Mouse (Mus musculus) liver, postnatal 0 days (tissue): ENCODE data around the gene Pld1. TPM values are rescaled to one million over a fixed set of nuclear protein-coding genes. Genes with fewer than 3 reads are reported as not detected.

Source experiments
- ATAC-seq: fragments of 200-750 bp; cut with Nextera tagmentation; 2 replicates; pipeline ENCODE4 v1.8.0; 2017; ENCODE audit warnings: mild to moderate bottlenecking, moderate library complexity
- DNase-seq: peaks from one replicate; pipeline ENCODE4 v3.0.0-alpha.2; 2016
- H3K27ac ChIP-seq: fragments of 300-500 bp; sonication (generic); 2 replicates; pipeline ENCODE4 v1.5.1; 2014; ENCODE audit warnings: antibody characterized with exemption, moderate library complexity, mild to moderate bottlenecking, low read depth
- H3K27me3 ChIP-seq: fragments of 300-500 bp; sonication (generic); 2 replicates; pipeline ENCODE4 v1.6.1; 2014; ENCODE audit warnings: low read length, control low read depth, mixed read lengths; ENCODE audit not compliant: insufficient read depth
- H3K36me3 ChIP-seq: fragments of 300-500 bp; sonication (generic); replicated peaks from 2 replicates; pipeline ENCODE4 v1.6.1; 2014; ENCODE audit warnings: mild to moderate bottlenecking, control low read depth, low read length, moderate library complexity, mixed read lengths; ENCODE audit not compliant: insufficient read depth
- H3K4me1 ChIP-seq: fragments of 300-500 bp; sonication (generic); 2 replicates; pipeline ENCODE4 v1.6.1; 2014; ENCODE audit warnings: antibody characterized with exemption, mild to moderate bottlenecking, control low read depth; ENCODE audit not compliant: insufficient read depth
- H3K4me2 ChIP-seq: fragments of 300-500 bp; sonication (generic); 2 replicates; pipeline ENCODE4 v1.6.1; 2014; ENCODE audit warnings: low read depth, mild to moderate bottlenecking, low read length, moderate library complexity, mixed read lengths
- H3K4me3 ChIP-seq: fragments of 300-500 bp; sonication (generic); 2 replicates; pipeline ENCODE4 v1.5.1; 2014; ENCODE audit warnings: low read depth, low read length
- H3K9ac ChIP-seq: fragments of 300-500 bp; sonication (generic); replicated peaks from 2 replicates; pipeline ENCODE4 v1.6.1; 2014; ENCODE audit warnings: mild to moderate bottlenecking, moderate library complexity
- H3K9me3 ChIP-seq: fragments of 300-500 bp; sonication (generic); 2 replicates; pipeline ENCODE4 v1.6.1; 2016; ENCODE audit warnings: mild to moderate bottlenecking, control low read depth, low read length, mixed read lengths
- CTCF ChIP-seq: sonication (generic); IDR thresholded peaks from 2 replicates; pipeline ENCODE4 v1.5.1; 2016; ENCODE audit warnings: antibody characterized with exemption, low read depth
- EP300 ChIP-seq: IDR thresholded peaks from 2 replicates; pipeline ENCODE4 v1.6.1; 2016; ENCODE audit warnings: antibody characterized with exemption, low read depth, mild to moderate bottlenecking
- WGBS: fragments of 180-500 bp; shearing (Covaris S2); extraction: QIAGEN DNeasy Blood & Tissue Kit; methylation state at CpG from one replicate; pipeline ENCODE4 v1.1.7; 2014; ENCODE audit not compliant: insufficient replicate concordance; 5-methylcytosine and 5-hydroxymethylcytosine counted together
- polyA plus RNA-seq: library from polyadenylated mRNA; unstranded; fragments of >200 nt; fragmentation: Nextera tagmentation; extraction: Ambion mirVana; gene quantifications from 2 replicates; pipeline ENCODE4 v1.2.1, GENCODE M21; 2015

Gene Pld1
- polyA plus RNA-seq, 1 experiment from 2014 or later: 5.1 TPM

- Histone ChIP-seq H3K27ac (no peak overlapping the region), H3K36me3 (peaks cover 2% of the 10 kb centered on the region; the same call in 1 of the 2 replicates), H3K4me1 (no peaks in the 10 kb centered on the region), H3K9ac (no peak overlapping the region), H3K27me3 (no peaks in the 10 kb centered on the region), H3K4me2 (no peak overlapping the region), H3K9me3 (no peaks in the 10 kb centered on the region), H3K4me3 (no peak overlapping the region)
- WGBS: 74% methylated on average over 2 of the region's 2 CpGs
- no peak for ATAC-seq
- no peak for DNase-seq
- no peak for TF ChIP-seq EP300
- no peak for TF ChIP-seq CTCF
Measured at GRCm38 (mm10) chr3:27950726-27951125, 12.2 kb downstream of the Pld1 start.

- H3K4me1 ChIP-seq: no peaks in the 10 kb centered on the region
- no peak for DNase-seq
- H3K27me3 ChIP-seq: no peaks in the 10 kb centered on the region
- TF ChIP-seq EP300 (no peak), CTCF (no peak)
- H3K4me3 ChIP-seq: no peak overlapping the region
- peaks cover 2% of the 10 kb centered on the region; the same call in 1 of the 2 replicates for H3K36me3 ChIP-seq
- no peak overlapping the region for H3K9ac ChIP-seq
- H3K4me2 ChIP-seq: no peak overlapping the region
- no peak overlapping the region for H3K27ac ChIP-seq
- WGBS: 72% methylated on average over 4 of the region's 4 CpGs
- no peak for ATAC-seq
- H3K9me3 ChIP-seq: no peaks in the 10 kb centered on the region
Measured at GRCm38 (mm10) chr3:27951721-27952120, 13.2 kb downstream of the Pld1 start.

- peaks cover 9% of the 10 kb centered on the region; the same call in 1 of the 2 replicates for H3K36me3 ChIP-seq
- no peaks in the 10 kb centered on the region for H3K9me3 ChIP-seq
- H3K27me3 ChIP-seq: no peaks in the 10 kb centered on the region
- DNase-seq: no peak
- H3K4me1 ChIP-seq: no peaks in the 10 kb centered on the region
- no peak overlapping the region for H3K4me3 ChIP-seq
- H3K27ac ChIP-seq: no peak overlapping the region
- peak; percentile 13; the same call in 1 of the 2 replicates for ATAC-seq
- no peak overlapping the region for H3K4me2 ChIP-seq
- 78% methylated on average over 1 of the region's 1 CpGs for WGBS
- no peak overlapping the region for H3K9ac ChIP-seq
- no peak for TF ChIP-seq EP300
- no peak for TF ChIP-seq CTCF
Measured at GRCm38 (mm10) chr3:27956006-27956405, 17.5 kb downstream of the Pld1 start.

- no peak overlapping the region for H3K4me3 ChIP-seq
- ATAC-seq (no peak), DNase-seq (no peak)
- H3K27ac ChIP-seq: no peak overlapping the region
- H3K9me3 ChIP-seq: no peaks in the 10 kb centered on the region
- H3K4me2 ChIP-seq: no peak overlapping the region
- 73% methylated on average over 6 of the region's 6 CpGs for WGBS
- no peak overlapping the region for H3K9ac ChIP-seq
- no peaks in the 10 kb centered on the region for H3K4me1 ChIP-seq
- H3K36me3 ChIP-seq: peaks cover 9% of the 10 kb centered on the region; the same call in 1 of the 2 replicates
- H3K27me3 ChIP-seq: no peaks in the 10 kb centered on the region
- TF ChIP-seq EP300 (no peak), CTCF (no peak)
Measured at GRCm38 (mm10) chr3:27959221-27959620, 20.7 kb downstream of the Pld1 start.

GRCm38 (mm10) chr3:27961162-27961561 lies 22.7 kb downstream of the Pld1 start:
- Histone ChIP-seq H3K4me1 (no peaks in the 10 kb centered on the region), H3K27me3 (no peaks in the 10 kb centered on the region), H3K4me3 (no peak overlapping the region), H3K36me3 (peaks cover 7% of the 10 kb centered on the region; the same call in 1 of the 2 replicates), H3K27ac (no peak overlapping the region), H3K4me2 (no peak overlapping the region), H3K9me3 (no peaks in the 10 kb centered on the region), H3K9ac (no peak overlapping the region)
- WGBS: 55% methylated on average over 3 of the region's 3 CpGs
- TF ChIP-seq CTCF (no peak), EP300 (no peak)
- ATAC-seq (no peak), DNase-seq (no peak)

GRCm38 (mm10) chr3:27963795-27964201 lies 25.3 kb downstream of the Pld1 start:
- H3K9me3 ChIP-seq: no peaks in the 10 kb centered on the region
- no peak overlapping the region for H3K9ac ChIP-seq
- DNase-seq (no peak), ATAC-seq (no peak)
- no peaks in the 10 kb centered on the region for H3K36me3 ChIP-seq
- TF ChIP-seq CTCF (no peak), EP300 (no peak)
- H3K4me3 ChIP-seq: no peak overlapping the region
- WGBS: 53% methylated on average over 6 of the region's 6 CpGs
- no peaks in the 10 kb centered on the region for H3K4me1 ChIP-seq
- H3K4me2 ChIP-seq: no peak overlapping the region
- no peak overlapping the region for H3K27ac ChIP-seq
- no peaks in the 10 kb centered on the region for H3K27me3 ChIP-seq

- ATAC-seq (no peak), DNase-seq (no peak)
- Histone ChIP-seq H3K9ac (no peak overlapping the region), H3K27ac (no peak overlapping the region), H3K4me3 (no peak overlapping the region), H3K36me3 (no peaks in the 10 kb centered on the region), H3K9me3 (no peaks in the 10 kb centered on the region), H3K4me2 (no peak overlapping the region), H3K4me1 (no peaks in the 10 kb centered on the region), H3K27me3 (no peaks in the 10 kb centered on the region)
- WGBS: 80% methylated on average over 8 of the region's 8 CpGs
- TF ChIP-seq CTCF (no peak), EP300 (no peak)
Measured at GRCm38 (mm10) chr3:27968671-27969070, 30.2 kb downstream of the Pld1 start.
